Mouse (Mus musculus) thymus, adult 2 months (tissue): ENCODE results near the gene Npas2.

Experiments
- CTCF ChIP-seq: fragments of 200-500 bp; IDR thresholded peaks from 2 replicates; pipeline ENCODE4 v1.5.1; 2012; ENCODE audit warnings: mild to moderate bottlenecking, control low read depth, low read length, moderate library complexity, borderline replicate concordance; ENCODE audit not compliant: control insufficient read depth, poor library complexity, insufficient read depth; ENCODE audit errors: extremely low read depth
- POLR2A ChIP-seq: fragments of 200-500 bp; IDR thresholded peaks from 2 replicates; pipeline ENCODE4 v1.6.1; 2012; ENCODE audit warnings: mild to moderate bottlenecking, low read length, control low read depth, moderate library complexity; ENCODE audit not compliant: control insufficient read depth, poor library complexity, insufficient read depth; ENCODE audit errors: extremely low read depth

GRCm38 (mm10) chr1:39234815-39235449 lies 41.4 kb downstream of the Npas2 start:
- TF ChIP-seq POLR2A (no peak), CTCF (no peak)
